Mouse (Mus musculus) hindbrain, embryonic 16.5 days (tissue): ENCODE measurements around the gene Ehbp1. TPM values are rescaled to one million over a fixed set of nuclear protein-coding genes. Genes with fewer than 3 reads are reported as not detected.

Experiments
- ATAC-seq: fragments of 200-750 bp; cut with Nextera tagmentation; 2 replicates; pipeline ENCODE4 v1.8.0; 2017; ENCODE audit warnings: moderate TSS enrichment, moderate library complexity
- H3K27ac ChIP-seq: fragments of 300-500 bp; sonication (generic); 2 replicates; pipeline ENCODE4 v1.5.1; 2014; ENCODE audit warnings: low read depth, mild to moderate bottlenecking, control low read depth, low read length, moderate library complexity
- H3K27me3 ChIP-seq: fragments of 300-500 bp; sonication (generic); replicated peaks from 2 replicates; pipeline ENCODE4 v1.6.1; 2014; ENCODE audit warnings: low read length; ENCODE audit not compliant: control insufficient read depth, insufficient read depth
- H3K36me3 ChIP-seq: fragments of 300-500 bp; sonication (generic); 2 replicates; pipeline ENCODE4 v1.6.1; 2014; ENCODE audit warnings: mild to moderate bottlenecking, low read length, moderate library complexity, mixed read lengths; ENCODE audit not compliant: control insufficient read depth, insufficient read depth
- H3K4me1 ChIP-seq: fragments of 300-500 bp; sonication (generic); 2 replicates; pipeline ENCODE4 v1.6.1; 2014; ENCODE audit warnings: low read depth, low read length; ENCODE audit not compliant: control insufficient read depth, insufficient read depth
- H3K4me2 ChIP-seq: fragments of 300-500 bp; sonication (generic); 2 replicates; pipeline ENCODE4 v1.6.1; 2014; ENCODE audit warnings: mild to moderate bottlenecking, low read length, control low read depth, moderate library complexity
- H3K4me3 ChIP-seq: fragments of 300-500 bp; sonication (generic); 2 replicates; pipeline ENCODE4 v1.5.1; 2014; ENCODE audit warnings: mild to moderate bottlenecking, low read length, control low read depth, moderate library complexity
- H3K9ac ChIP-seq: fragments of 300-500 bp; sonication (generic); 2 replicates; pipeline ENCODE4 v1.6.1; 2014; ENCODE audit warnings: low read depth, mild to moderate bottlenecking, control low read depth, low read length, moderate library complexity
- H3K9me3 ChIP-seq: fragments of 300-500 bp; sonication (generic); 2 replicates; pipeline ENCODE4 v1.6.1; 2014; ENCODE audit warnings: mild to moderate bottlenecking, low read length, moderate library complexity; ENCODE audit not compliant: control insufficient read depth
- WGBS: fragments of 180-500 bp; shearing (Covaris S2); extraction: QIAGEN DNeasy Blood & Tissue Kit; methylation state at CpG from one replicate; pipeline ENCODE4 v1.1.7; 2014; 5-methylcytosine and 5-hydroxymethylcytosine counted together
- polyA plus RNA-seq: library from polyadenylated mRNA; unstranded; fragments of >200 nt; fragmentation: Nextera tagmentation; extraction: Ambion mirVana; gene quantifications from 2 replicates; pipeline ENCODE4 v1.2.1, GENCODE M21; 2015

Ehbp1 gene
- polyA plus RNA-seq, 1 experiment from 2014 or later: 20.1 TPM

DNA sequence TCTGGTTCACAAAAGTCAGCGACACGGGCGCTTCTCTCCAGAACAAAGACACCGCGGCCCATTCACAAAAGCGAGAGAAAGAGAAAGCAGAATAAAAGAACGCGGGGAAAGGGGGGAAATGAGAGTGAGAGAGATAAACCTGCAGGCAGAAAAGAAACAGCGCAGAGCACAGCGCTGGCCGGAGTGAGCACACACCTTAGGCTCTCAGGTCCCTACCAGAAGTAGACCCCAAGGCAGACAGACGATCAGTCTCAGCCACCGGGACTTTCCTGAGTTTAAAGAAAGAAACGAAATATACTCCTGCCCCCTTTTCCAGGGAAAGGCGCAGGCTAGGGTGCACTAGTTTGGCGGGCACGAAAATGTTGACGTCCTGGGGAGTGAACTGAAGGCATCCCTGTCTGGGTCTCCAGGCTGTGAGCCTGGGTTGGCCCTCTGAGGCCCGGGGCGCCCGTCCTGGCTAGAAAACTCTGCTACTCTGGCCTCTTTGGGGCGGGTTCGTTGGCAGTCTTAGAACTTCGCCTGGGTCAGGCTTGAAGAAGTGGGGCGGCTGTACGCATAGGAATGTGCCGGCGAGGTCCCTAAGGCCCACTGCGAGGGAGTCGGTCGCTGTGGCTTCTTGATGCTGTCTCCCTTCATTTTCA is 338.6 kb downstream of the Ehbp1 start:
- Histone ChIP-seq H3K36me3 (no peaks in the 10 kb centered on the region), H3K4me1 (peaks cover 7% of the 10 kb centered on the region), H3K4me3 (peak overlapping the region; percentile 12), H3K9me3 (no peaks in the 10 kb centered on the region), H3K27ac (no peak overlapping the region), H3K27me3 (peaks cover 78% of the 10 kb centered on the region), H3K4me2 (peak overlapping the region; percentile 62), H3K9ac (no peak overlapping the region)
- WGBS: under 1% methylated on average over 31 of the region's 31 CpGs
- ATAC-seq: no peak

- ATAC-seq: no peak
- no peaks in the 10 kb centered on the region for H3K36me3 ChIP-seq
- H3K9me3 ChIP-seq: no peaks in the 10 kb centered on the region
- peaks cover 78% of the 10 kb centered on the region for H3K27me3 ChIP-seq
- H3K4me1 ChIP-seq: peaks cover 7% of the 10 kb centered on the region
- under 1% methylated on average over 34 of the region's 34 CpGs for WGBS
- H3K27ac ChIP-seq: no peak within 1 kb of the TSS
- peak within 1 kb of the TSS; percentile 42 for H3K9ac ChIP-seq
- peak within 1 kb of the TSS; percentile 62 for H3K4me2 ChIP-seq
- H3K4me3 ChIP-seq: peak within 1 kb of the TSS; percentile 42
Observed at GRCm38 (mm10) chr11:22002783-22003340, 339.2 kb downstream of the Ehbp1 start, which contains the start of gene Otx1. Otx1 (minus strand) TSS chr11:22002897.

DNA sequence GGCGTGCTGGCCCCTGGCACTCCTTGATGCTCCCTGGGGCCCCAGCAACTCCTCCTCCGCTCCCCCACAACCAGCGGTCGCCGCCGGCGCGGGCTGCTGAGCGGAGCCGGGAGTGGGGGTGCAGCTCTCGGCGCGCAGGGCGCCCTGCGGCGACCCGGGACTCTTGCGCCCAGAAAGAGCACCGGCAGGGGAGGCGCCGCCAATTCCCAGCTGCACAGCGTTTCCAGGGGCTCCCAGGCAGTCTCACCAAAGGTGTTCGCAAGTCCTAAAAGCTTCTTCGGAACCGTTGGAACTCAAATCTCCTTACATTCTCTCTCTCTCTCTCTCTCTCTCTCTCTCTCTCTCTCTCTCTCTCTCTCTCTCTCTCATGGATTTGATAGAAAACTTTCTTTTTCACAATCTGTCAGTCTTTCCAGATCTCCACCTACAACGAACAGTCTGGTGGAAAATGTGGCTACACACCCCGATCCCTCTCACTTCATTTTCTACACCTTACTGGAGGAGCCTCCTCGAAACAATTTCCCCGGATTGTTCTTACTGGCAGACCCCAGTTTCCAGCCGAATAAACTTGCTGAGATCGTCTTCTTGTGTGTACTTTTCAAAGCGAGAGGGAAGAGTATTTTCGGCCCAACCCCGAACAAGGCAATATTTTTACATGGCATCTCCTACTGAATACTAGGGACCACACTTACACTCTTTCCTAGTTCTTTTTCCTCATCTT is 339.9 kb downstream of the Ehbp1 start:
- Histone ChIP-seq H3K27ac (no peak overlapping the region), H3K9ac (peak overlapping the region; percentile 42), H3K27me3 (peaks cover 77% of the 10 kb centered on the region), H3K36me3 (no peaks in the 10 kb centered on the region), H3K9me3 (no peaks in the 10 kb centered on the region), H3K4me1 (peaks cover 9% of the 10 kb centered on the region), H3K4me2 (peak overlapping the region; percentile 62), H3K4me3 (peak overlapping the region; percentile 42)
- WGBS: under 1% methylated on average over 28 of the region's 34 CpGs
- ATAC-seq: no peak

DNA sequence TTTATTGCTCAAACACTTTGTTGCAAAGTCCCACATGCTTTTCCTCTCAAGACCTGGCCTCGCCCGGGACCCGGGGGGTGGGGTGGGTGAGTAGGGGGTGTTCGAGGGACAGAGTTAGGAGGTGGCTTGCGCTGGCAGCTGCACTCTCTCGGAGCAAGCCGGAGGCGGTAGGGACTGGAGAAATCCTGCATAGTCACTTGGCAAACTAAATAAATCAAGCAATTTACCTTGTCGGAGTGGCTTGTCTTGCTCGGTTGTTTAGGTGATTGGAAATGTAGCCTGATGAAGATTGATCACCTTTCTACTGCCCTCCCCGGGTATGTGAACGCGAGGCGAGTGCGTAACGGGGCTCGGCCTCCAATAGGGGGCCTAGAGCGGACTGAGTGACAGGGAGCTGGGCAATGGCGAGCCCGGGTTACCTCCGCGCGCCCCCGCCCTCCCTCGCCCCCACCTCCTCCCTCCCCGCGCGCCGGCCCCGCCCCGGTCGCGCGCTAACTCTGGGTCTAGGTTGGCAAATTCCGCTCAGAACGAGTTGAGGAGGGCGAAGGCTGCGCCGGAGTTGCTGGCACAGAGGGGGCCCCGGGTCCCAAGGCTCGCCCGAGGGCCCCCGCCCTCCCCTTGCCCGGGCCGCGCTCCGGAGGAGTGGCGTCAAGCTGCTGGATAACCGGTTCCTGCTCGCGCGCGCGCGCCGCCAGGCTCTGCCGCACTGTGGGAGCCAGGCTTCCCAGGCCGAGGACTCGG is 340.6 kb downstream of the Ehbp1 start:
- peak; percentile 74 for ATAC-seq
- Histone ChIP-seq H3K4me1 (peaks cover 14% of the 10 kb centered on the region), H3K4me2 (peak overlapping the region; percentile 62), H3K27ac (no peak overlapping the region), H3K36me3 (no peaks in the 10 kb centered on the region), H3K4me3 (peak overlapping the region; percentile 42), H3K27me3 (peaks cover 70% of the 10 kb centered on the region), H3K9me3 (no peaks in the 10 kb centered on the region), H3K9ac (peak overlapping the region; percentile 42)
- WGBS: under 1% methylated on average over 27 of the region's 59 CpGs

DNA sequence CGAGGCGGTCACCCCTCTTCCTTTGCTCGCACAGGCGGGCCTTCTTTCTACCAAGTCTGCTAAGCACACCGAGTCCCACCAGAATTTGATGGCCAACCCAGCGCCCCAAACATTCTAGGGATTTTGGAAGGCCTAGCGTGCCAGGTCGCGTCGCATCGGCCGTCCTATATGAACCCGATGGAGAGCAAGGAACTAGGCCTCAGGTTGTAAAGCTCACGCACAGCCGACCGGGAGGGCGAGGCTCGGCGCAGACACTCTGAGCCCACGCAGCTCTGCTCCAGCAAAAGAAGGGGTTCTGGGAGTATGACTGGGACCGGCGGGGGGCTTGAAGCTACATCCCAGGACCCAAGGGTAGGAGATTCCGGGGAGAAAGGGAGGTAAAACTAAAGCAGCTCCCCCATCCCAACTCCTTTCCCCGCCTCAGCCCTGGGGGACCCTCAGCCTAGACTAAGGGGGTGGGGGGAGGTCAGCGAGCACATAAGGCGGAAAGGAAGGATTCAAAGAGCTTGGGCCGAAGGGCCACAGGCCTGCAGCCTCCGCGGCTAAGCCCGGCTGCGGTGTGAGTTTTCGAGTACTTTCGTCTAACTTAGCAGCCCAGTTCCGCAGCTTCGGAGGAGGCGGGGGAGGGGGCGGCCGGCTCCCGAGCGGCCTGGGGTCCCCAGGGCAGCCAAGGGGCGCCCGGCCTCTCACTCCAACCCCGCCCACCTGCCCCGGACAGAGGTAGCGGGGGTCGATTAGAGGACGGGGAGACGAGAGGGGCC is 341.6 kb downstream of the Ehbp1 start:
- H3K36me3 ChIP-seq: no peaks in the 10 kb centered on the region
- H3K27ac ChIP-seq: no peak overlapping the region
- H3K4me1 ChIP-seq: peaks cover 17% of the 10 kb centered on the region
- peak overlapping the region; percentile 62 for H3K4me2 ChIP-seq
- 4% methylated on average over 38 of the region's 48 CpGs for WGBS
- H3K4me3 ChIP-seq: peak overlapping the region; percentile 42
- no peak for ATAC-seq
- H3K27me3 ChIP-seq: peaks cover 64% of the 10 kb centered on the region
- H3K9ac ChIP-seq: no peak overlapping the region
- H3K9me3 ChIP-seq: no peaks in the 10 kb centered on the region

GRCm38 (mm10) chr11:21999396-22000315 is 342.4 kb downstream of the Ehbp1 start:
- H3K4me2 ChIP-seq: no peak overlapping the region; the same call in 1 of the 2 replicates
- ATAC-seq: no peak
- WGBS: 7% methylated on average over 31 of the region's 31 CpGs

DNA sequence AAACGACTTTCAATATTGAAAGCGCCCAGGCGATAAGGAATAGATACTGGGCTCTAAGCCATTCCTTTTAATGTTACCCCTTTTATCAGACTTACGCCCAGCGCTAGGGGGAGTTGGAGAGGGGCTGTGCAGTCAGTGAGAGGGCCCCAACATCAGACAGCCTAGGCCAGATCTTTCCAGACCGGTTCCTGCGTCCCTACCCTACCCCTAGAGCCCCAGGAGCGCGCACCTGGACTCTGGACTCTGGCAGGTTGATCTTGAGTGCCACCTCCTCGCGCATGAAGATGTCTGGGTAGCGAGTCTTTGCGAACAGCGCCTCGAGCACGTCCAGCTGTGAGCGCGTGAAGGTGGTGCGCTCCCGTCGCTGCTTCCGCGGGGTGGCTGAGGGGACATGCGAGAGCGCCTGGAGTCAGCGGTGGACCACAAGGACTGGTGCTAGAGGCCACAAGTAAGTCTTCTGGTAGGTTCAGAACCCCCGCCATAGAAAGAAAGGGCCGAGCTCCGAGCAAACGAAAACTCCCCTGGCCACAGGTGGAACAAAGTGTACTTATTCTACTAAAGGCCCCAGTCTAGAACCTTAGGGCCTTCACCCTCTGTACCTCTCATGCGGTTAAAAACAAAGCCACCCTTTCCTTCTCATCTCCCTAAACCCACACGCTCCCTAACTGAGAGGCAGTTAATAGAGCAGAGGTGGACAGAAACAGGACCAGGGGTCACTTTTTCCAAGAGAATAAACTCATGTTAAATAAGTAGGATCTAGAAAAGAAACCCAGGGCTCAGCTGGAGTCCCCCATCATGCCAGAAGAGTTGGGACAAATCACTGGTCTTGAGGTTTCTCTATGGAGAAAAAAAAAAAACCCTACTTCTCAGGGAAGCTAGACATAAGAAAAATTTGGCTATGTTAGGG is 343.7 kb downstream of the Ehbp1 start:
- Histone ChIP-seq H3K9ac (no peak overlapping the region), H3K36me3 (no peaks in the 10 kb centered on the region), H3K27ac (no peak overlapping the region), H3K27me3 (peaks cover 44% of the 10 kb centered on the region), H3K4me1 (peaks cover 17% of the 10 kb centered on the region), H3K4me3 (no peak overlapping the region), H3K4me2 (no peak overlapping the region; the same call in 1 of the 2 replicates), H3K9me3 (no peaks in the 10 kb centered on the region)
- ATAC-seq: no peak
- WGBS: 10% methylated on average over 32 of the region's 32 CpGs

More at GRCm38 (mm10) chr11:21999396-22000315, 342.4 kb downstream of the Ehbp1 start:
- no peak overlapping the region; the same call in 1 of the 2 replicates for H3K4me3 ChIP-seq
- no peak overlapping the region for H3K27ac ChIP-seq
- H3K36me3 ChIP-seq: no peaks in the 10 kb centered on the region
- H3K27me3 ChIP-seq: peaks cover 56% of the 10 kb centered on the region
- H3K9ac ChIP-seq: no peak overlapping the region
- H3K9me3 ChIP-seq: no peaks in the 10 kb centered on the region
- peaks cover 17% of the 10 kb centered on the region for H3K4me1 ChIP-seq
